In genomic region chr13:37325504-37325903, GRCm38 (mm10) we compare ENCODE assay signal across 10 mouse cellular contexts. TPM values are rescaled to one million over a fixed set of nuclear protein-coding genes. Genes with fewer than 3 reads are reported as not detected.
A peak's percentile ranks its signal among the peaks of the same experiment; 100 is the strongest.
DNase-seq lines count a peak whose midpoint lies in the region; ATAC-seq lines count a peak whose summit lies in the region.
"Had no signal": no experiment of that assay in that cellular context is flagged by ENCODE, and none has a peak within 500 bp of the region (broad histone marks: within the 10 kb centered on the region; RNA-seq: fewer than 3 reads in every experiment).

No protein-coding gene starts in this region.

- H3K27ac ChIP-seq in intestine, embryonic 14.5 days (ENCODE audit: low read depth) = no peak overlapping the region
- H3K27ac ChIP-seq in intestine, embryonic 16.5 days (ENCODE audit: low read length) = no peak overlapping the region
- H3K27ac ChIP-seq: embryonic facial prominence, embryonic 12.5 days; liver, embryonic 13.5 days had no signal

- no peaks in the 10 kb centered on the region for H3K9me3 ChIP-seq in intestine, embryonic 14.5 days (ENCODE audit: control insufficient read depth, low read length)
- H3K9me3 ChIP-seq in intestine, embryonic 16.5 days (ENCODE audit: control insufficient read depth, low read length) = no peaks in the 10 kb centered on the region
- H3K9me3 ChIP-seq: embryonic facial prominence, embryonic 12.5 days; liver, embryonic 13.5 days had no signal

- no peak overlapping the region for H3K4me2 ChIP-seq in intestine, embryonic 14.5 days (ENCODE audit: low read length)
- H3K4me2 ChIP-seq in intestine, embryonic 16.5 days (ENCODE audit: low read depth, low read length) = no peak overlapping the region
- H3K4me2 ChIP-seq: embryonic facial prominence, embryonic 12.5 days; liver, embryonic 13.5 days had no signal

- ATAC-seq in intestine, embryonic 14.5 days (replicated peaks; ENCODE audit: low FRiP score, low TSS enrichment, low read depth) = no peak
- no peak for ATAC-seq in intestine, embryonic 16.5 days

- WGBS in intestine, embryonic 14.5 days = 89% methylated on average over 3 of the region's 3 CpGs
- 90% methylated on average over 3 of the region's 3 CpGs for WGBS in intestine, embryonic 16.5 days

- DNase-seq in intestine, embryonic 14.5 days (ENCODE audit: low spot score) = peak; percentile 56
- DNase-seq in MN1 (ENCODE audit: low spot score) = peak; percentile 44
- peak; percentile 32 to 45 for DNase-seq in cerebellum, adult 18-20 months
- peak; percentile 50 to 54 for DNase-seq in gastrocnemius, postnatal 36 days
- DNase-seq in layer of hippocampus, postnatal 36 days = peak; percentile 51 to 60
- peak; percentile 49 to 66 for DNase-seq in monocyte, adult 2 months (ENCODE audit: low read depth in 1 of 2, low spot score in 2 of 2)
- DNase-seq in thymus, postnatal 10 days (ENCODE audit: low spot score in 2 of 2) = peak; percentile 71 to 85
- DNase-seq: liver, embryonic 13.5 days had no signal

- no peak overlapping the region for H3K4me3 ChIP-seq in intestine, embryonic 14.5 days (ENCODE audit: low read depth, low read length)
- no peak overlapping the region for H3K4me3 ChIP-seq in intestine, embryonic 16.5 days (ENCODE audit: low read length)
- H3K4me3 ChIP-seq: embryonic facial prominence, embryonic 12.5 days; liver, embryonic 13.5 days had no signal

- no peaks in the 10 kb centered on the region for H3K27me3 ChIP-seq in intestine, embryonic 14.5 days (replicated peaks; ENCODE audit: control insufficient read depth, insufficient read depth, low read length)
- H3K27me3 ChIP-seq in intestine, embryonic 16.5 days (replicated peaks; ENCODE audit: control insufficient read depth, insufficient read depth, low read length) = no peaks in the 10 kb centered on the region
- H3K27me3 ChIP-seq: embryonic facial prominence, embryonic 12.5 days; liver, embryonic 13.5 days had no signal

- intact Hi-C loops in gastrocnemius, postnatal 36 days (cut with DNase I) = no loop called here

- H3K36me3 ChIP-seq in intestine, embryonic 14.5 days (ENCODE audit: control insufficient read depth, insufficient read depth, low read length) = no peaks in the 10 kb centered on the region
- H3K36me3 ChIP-seq in intestine, embryonic 16.5 days (ENCODE audit: control insufficient read depth, insufficient read depth, low read length) = no peaks in the 10 kb centered on the region
- H3K36me3 ChIP-seq: embryonic facial prominence, embryonic 12.5 days; liver, embryonic 13.5 days had no signal

- no peaks in the 10 kb centered on the region for H3K4me1 ChIP-seq in intestine, embryonic 14.5 days (replicated peaks; ENCODE audit: control insufficient read depth, insufficient read depth, low read length)
- no peaks in the 10 kb centered on the region for H3K4me1 ChIP-seq in intestine, embryonic 16.5 days (ENCODE audit: control insufficient read depth, insufficient read depth, low read length)
- H3K4me1 ChIP-seq: embryonic facial prominence, embryonic 12.5 days; liver, embryonic 13.5 days had no signal

- H3K9ac ChIP-seq in intestine, embryonic 14.5 days (ENCODE audit: low read length) = no peak overlapping the region
- no peak overlapping the region for H3K9ac ChIP-seq in intestine, embryonic 16.5 days (ENCODE audit: low read depth, low read length)
- H3K9ac ChIP-seq: embryonic facial prominence, embryonic 12.5 days; liver, embryonic 13.5 days had no signal

RNA-seq across cellular contexts. Expression of gene Ly86, which starts 19.5 kb away (rescaled TPM):
- polyA plus RNA-seq in intestine, embryonic 14.5 days (2014; fragmentation: Nextera tagmentation; extraction: Ambion mirVana) = 11.9 and 12.8 TPM in 2 replicates
- polyA plus RNA-seq in intestine, embryonic 16.5 days (2015; fragmentation: Nextera tagmentation; extraction: Ambion mirVana) = 9.6 and 11.2 TPM in 2 replicates
- under 1 TPM; 0.54 to 0.72 TPM for total RNA-seq in gastrocnemius, postnatal 36 days (2021)
- 1 to 10 TPM; 8.9 to 9.6 TPM for total RNA-seq in layer of hippocampus, postnatal 36 days (2021)

Comparison
In these comparisons a context has a peak if more than half of its experiments do, and no peak if none do; other contexts are left out.
1. RNA of gene Ly86, which starts 19.5 kb away (total RNA-seq): 8.9 to 9.6 TPM in layer of hippocampus, postnatal 36 days; 0.54 to 0.72 TPM in gastrocnemius, postnatal 36 days; every median in the first group is over 4 times any median in the second.
2. Peak in every context shown above with its lines, with median percentiles within 50 percentile points of each other: DNase-seq.